Mouse (Mus musculus): Measurements from ENCODE around the gene Parp12. TPM values are rescaled to one million over a fixed set of nuclear protein-coding genes. Genes with fewer than 3 reads are reported as not detected.

The Parp12 gene
- total and polyA plus RNA-seq, 2 experiments from 2014 or later = 3.5 to 8.7 TPM

- H3K4me2 ChIP-seq (ENCODE audit: low read depth, low read length) = no peak overlapping the region
- H3K9ac ChIP-seq (replicated peaks; ENCODE audit: low read length) = no peak overlapping the region
- 43% methylated on average over 3 of the region's 3 CpGs for WGBS
- TF ChIP-seq CTCF (IDR thresholded peaks at IDR 0.05; ENCODE audit: low read depth) = no peak
- no peaks in the 10 kb centered on the region; the same call in 1 of the 2 replicates for H3K27me3 ChIP-seq (ENCODE audit: insufficient read depth, low read length)
- no peak overlapping the region for H3K27ac ChIP-seq
- no peaks in the 10 kb centered on the region for H3K36me3 ChIP-seq (ENCODE audit: insufficient read depth, low read length)
- H3K9me3 ChIP-seq (ENCODE audit: low read length) = no peaks in the 10 kb centered on the region
- DNase-seq (ENCODE audit: low spot score) = peak; percentile 21
- ATAC-seq = no peak
- H3K4me1 ChIP-seq (ENCODE audit: insufficient read depth, low read length) = no peaks in the 10 kb centered on the region
- H3K4me3 ChIP-seq (ENCODE audit: low read length) = no peak overlapping the region
These were observed 2.5 kb upstream of the Parp12 start for GRCm38 (mm10) chr6:39120685-39121084.

GRCm38 (mm10) chr6:39118456-39118881 lies 320 bp upstream of the Parp12 start:
- Histone ChIP-seq H3K4me1 (ENCODE audit: insufficient read depth, low read length) (no peaks in the 10 kb centered on the region), H3K4me3 (ENCODE audit: low read length) (peak overlapping the region; percentile 69), H3K36me3 (ENCODE audit: insufficient read depth, low read length) (no peaks in the 10 kb centered on the region), H3K4me2 (ENCODE audit: low read depth, low read length) (peak overlapping the region; percentile 64), H3K27me3 (ENCODE audit: insufficient read depth, low read length) (no peaks in the 10 kb centered on the region; the same call in 1 of the 2 replicates), H3K27ac (peak overlapping the region; percentile 54; the same call in 1 of the 2 replicates), H3K9ac (replicated peaks; ENCODE audit: low read length) (peak overlapping the region; percentile 65), H3K9me3 (ENCODE audit: low read length) (no peaks in the 10 kb centered on the region)
- DNase-seq (ENCODE audit: low spot score) = no peak
- no peak for TF ChIP-seq CTCF (IDR thresholded peaks at IDR 0.05; ENCODE audit: low read depth)
- peak; percentile 40; the same call in 1 of the 2 replicates for ATAC-seq
- WGBS = 10% methylated on average over 49 of the region's 49 CpGs

- Histone ChIP-seq H3K27me3 (ENCODE audit: insufficient read depth, low read length) (no peaks in the 10 kb centered on the region; the same call in 1 of the 2 replicates), H3K4me1 (ENCODE audit: insufficient read depth, low read length) (no peaks in the 10 kb centered on the region), H3K4me3 (ENCODE audit: low read length) (no peak overlapping the region), H3K27ac (no peak overlapping the region), H3K9me3 (ENCODE audit: low read length) (no peaks in the 10 kb centered on the region), H3K36me3 (ENCODE audit: insufficient read depth, low read length) (no peaks in the 10 kb centered on the region), H3K9ac (replicated peaks; ENCODE audit: low read length) (no peak overlapping the region), H3K4me2 (ENCODE audit: low read depth, low read length) (no peak overlapping the region)
- 100% methylated on average over 1 of the region's 1 CpGs for WGBS
- DNase-seq (ENCODE audit: low spot score) = no peak
- TF ChIP-seq CTCF (IDR thresholded peaks at IDR 0.05; ENCODE audit: low read depth) = no peak
- no peak for ATAC-seq
These were observed 2.7 kb downstream of the Parp12 start for GRCm38 (mm10) chr6:39115438-39115837.

GRCm38 (mm10) chr6:39113141-39113540 lies 5.0 kb downstream of the Parp12 start:
- H3K9ac ChIP-seq (replicated peaks; ENCODE audit: low read length) = no peak overlapping the region
- TF ChIP-seq CTCF (IDR thresholded peaks at IDR 0.05; ENCODE audit: low read depth) = no peak
- DNase-seq (ENCODE audit: low spot score) (no peak), ATAC-seq (no peak)
- H3K4me1 ChIP-seq (ENCODE audit: insufficient read depth, low read length) = no peaks in the 10 kb centered on the region
- H3K27me3 ChIP-seq (ENCODE audit: insufficient read depth, low read length) = no peaks in the 10 kb centered on the region; the same call in 1 of the 2 replicates
- H3K9me3 ChIP-seq (ENCODE audit: low read length) = no peaks in the 10 kb centered on the region
- no peaks in the 10 kb centered on the region for H3K36me3 ChIP-seq (ENCODE audit: insufficient read depth, low read length)
- no peak overlapping the region for H3K4me2 ChIP-seq (ENCODE audit: low read depth, low read length)
- H3K4me3 ChIP-seq (ENCODE audit: low read length) = no peak overlapping the region
- 80% methylated on average over 3 of the region's 3 CpGs for WGBS
- H3K27ac ChIP-seq = no peak overlapping the region

- DNase-seq (ENCODE audit: low spot score) = no peak
- no peak for ATAC-seq
These were observed 5.4 kb downstream of the Parp12 start for GRCm38 (mm10) chr6:39112701-39113100.

GRCm38 (mm10) chr6:39106812-39107211 lies 11.3 kb downstream of the Parp12 start:
- 63% methylated on average over 2 of the region's 2 CpGs for WGBS
- H3K36me3 ChIP-seq (ENCODE audit: insufficient read depth, low read length) = no peaks in the 10 kb centered on the region
- no peak overlapping the region for H3K27ac ChIP-seq
- no peak overlapping the region for H3K4me3 ChIP-seq (ENCODE audit: low read length)
- no peaks in the 10 kb centered on the region for H3K27me3 ChIP-seq (ENCODE audit: insufficient read depth, low read length)
- H3K9ac ChIP-seq (replicated peaks; ENCODE audit: low read length) = no peak overlapping the region
- H3K9me3 ChIP-seq (ENCODE audit: low read length) = no peaks in the 10 kb centered on the region
- peak; percentile 38 for TF ChIP-seq CTCF (IDR thresholded peaks at IDR 0.05; ENCODE audit: low read depth)
- H3K4me2 ChIP-seq (ENCODE audit: low read depth, low read length) = no peak overlapping the region
- H3K4me1 ChIP-seq (ENCODE audit: insufficient read depth, low read length) = no peaks in the 10 kb centered on the region
- DNase-seq (ENCODE audit: low spot score) = peak; percentile 9
- ATAC-seq = no peak

More at GRCm38 (mm10) chr6:39112701-39113100, 5.4 kb downstream of the Parp12 start:
- H3K4me3 ChIP-seq (ENCODE audit: low read length) = no peak overlapping the region
- WGBS = 95% methylated on average over 3 of the region's 3 CpGs
- no peaks in the 10 kb centered on the region for H3K36me3 ChIP-seq (ENCODE audit: insufficient read depth, low read length)
- no peak for TF ChIP-seq CTCF (IDR thresholded peaks at IDR 0.05; ENCODE audit: low read depth)
- H3K4me2 ChIP-seq (ENCODE audit: low read depth, low read length) = no peak overlapping the region
- H3K27me3 ChIP-seq (ENCODE audit: insufficient read depth, low read length) = no peaks in the 10 kb centered on the region; the same call in 1 of the 2 replicates
- no peak overlapping the region for H3K9ac ChIP-seq (replicated peaks; ENCODE audit: low read length)
- H3K4me1 ChIP-seq (ENCODE audit: insufficient read depth, low read length) = no peaks in the 10 kb centered on the region
- no peaks in the 10 kb centered on the region for H3K9me3 ChIP-seq (ENCODE audit: low read length)
- no peak overlapping the region for H3K27ac ChIP-seq

- H3K36me3 ChIP-seq (ENCODE audit: insufficient read depth, low read length) = no peaks in the 10 kb centered on the region
- ATAC-seq (no peak), DNase-seq (ENCODE audit: low spot score) (no peak)
These were observed 13.5 kb downstream of the Parp12 start for GRCm38 (mm10) chr6:39104631-39105030.

More at GRCm38 (mm10) chr6:39104631-39105030, 13.5 kb downstream of the Parp12 start:
- no peak overlapping the region for H3K4me2 ChIP-seq (ENCODE audit: low read depth, low read length)
- H3K9me3 ChIP-seq (ENCODE audit: low read length) = no peaks in the 10 kb centered on the region
- H3K27ac ChIP-seq = no peak overlapping the region
- no peaks in the 10 kb centered on the region for H3K27me3 ChIP-seq (ENCODE audit: insufficient read depth, low read length)
- TF ChIP-seq CTCF (IDR thresholded peaks at IDR 0.05; ENCODE audit: low read depth) = no peak
- no peaks in the 10 kb centered on the region for H3K4me1 ChIP-seq (ENCODE audit: insufficient read depth, low read length)
- no peak overlapping the region for H3K4me3 ChIP-seq (ENCODE audit: low read length)
- 80% methylated on average over 4 of the region's 4 CpGs for WGBS
- H3K9ac ChIP-seq (replicated peaks; ENCODE audit: low read length) = no peak overlapping the region

Data from hindbrain, postnatal 0 days (tissue).